Comparison of ENCODE assay signal across 14 mouse cellular contexts in genomic region chr6:137030611-137031097, GRCm38 (mm10).
"Had no signal": no experiment of that assay in that cellular context is flagged by ENCODE, and none has a peak within 500 bp of the region (broad histone marks: within the 10 kb centered on the region; RNA-seq: fewer than 3 reads in every experiment).

No protein-coding gene starts in this region.

- H3K4me2 ChIP-seq: kidney, embryonic 15.5 days; liver, embryonic 11.5 days; liver, embryonic 15.5 days; lung, embryonic 14.5 days; midbrain, embryonic 12.5 days had no signal

- DNase-seq: kidney, adult 2 months; kidney, postnatal 14 days; lung, embryonic 14.5 days; lung, postnatal 14 days; thymus, postnatal 4 days had no signal

- H3K9ac ChIP-seq: kidney, embryonic 15.5 days; liver, embryonic 15.5 days; lung, embryonic 14.5 days; midbrain, embryonic 12.5 days had no signal

- H3K27ac ChIP-seq: kidney, embryonic 15.5 days; left cerebral cortex, adult 2 months; liver, embryonic 15.5 days; macrophage; midbrain, embryonic 12.5 days; stomach, postnatal 0 days had no signal

- H3K4me1 ChIP-seq: kidney, embryonic 15.5 days; liver, embryonic 15.5 days; megakaryocyte, embryonic 14.5 days; midbrain, embryonic 12.5 days had no signal

- H3K27me3 ChIP-seq: kidney, embryonic 15.5 days; liver, embryonic 15.5 days; megakaryocyte, embryonic 14.5 days had no signal

- H3K9me3 ChIP-seq: kidney, embryonic 15.5 days; liver, embryonic 15.5 days; midbrain, embryonic 12.5 days had no signal

- H3K4me3 ChIP-seq: kidney, embryonic 15.5 days; left cerebral cortex, adult 2 months; liver, embryonic 15.5 days; megakaryocyte, embryonic 14.5 days; midbrain, embryonic 12.5 days had no signal

- H3K36me3 ChIP-seq: kidney, embryonic 15.5 days; liver, embryonic 15.5 days; midbrain, embryonic 12.5 days had no signal

- ATAC-seq: inflammation-experienced regulatory T-cells, adult 6 months had no signal
